Comparison of ENCODE assay signal across 8 mouse cellular contexts in genomic region chr13:117235530-117236212, GRCm38 (mm10). TPM values are rescaled to one million over a fixed set of nuclear protein-coding genes. Genes with fewer than 3 reads are reported as not detected.
DNase-seq lines count a peak whose midpoint lies in the region; ATAC-seq lines count a peak whose summit lies in the region.

No protein-coding gene starts in this region.

- ATAC-seq in heart, embryonic 15.5 days (replicated peaks; ENCODE audit: insufficient number of reproducible peaks, insufficient read depth, low FRiP score, low read depth) = peak; percentile 58; the same call in 1 of the 2 replicates
- ATAC-seq in megakaryocyte, adult 5-6 weeks (ENCODE audit: poor library complexity, severe bottlenecking) = peak; percentile 88
- ATAC-seq in activated CD4-positive, CD25-positive, alpha-beta regulatory T cell, adult 4 months = no peak

- H3K36me3 ChIP-seq in heart, embryonic 15.5 days = no peaks in the 10 kb centered on the region

- no peaks in the 10 kb centered on the region for H3K9me3 ChIP-seq in heart, embryonic 15.5 days (replicated peaks)

- peaks cover 12% of the 10 kb centered on the region for H3K4me1 ChIP-seq in heart, embryonic 15.5 days (replicated peaks)

- WGBS in heart, embryonic 15.5 days = 37% methylated on average over 11 of the region's 11 CpGs

- H3K4me3 ChIP-seq in heart, embryonic 15.5 days = no peak overlapping the region

- H3K27me3 ChIP-seq in heart, embryonic 15.5 days = no peaks in the 10 kb centered on the region

- intact Hi-C loops in heart, postnatal 36 days (cut with DNase I) = no loop called here

- H3K9ac ChIP-seq in heart, embryonic 15.5 days = no peak overlapping the region

- 0 out of 2 replicates have a peak overlapping the region, but pooled peaks have one; percentile 11 for H3K4me2 ChIP-seq in heart, embryonic 15.5 days

- no peak for DNase-seq in heart, postnatal 36 days
- peak; percentile 64 for DNase-seq in cerebellum, adult 8-10 months
- DNase-seq in gastrocnemius, adult 8-10 months (ENCODE audit: low spot score in 2 of 2) = peak; percentile 57 to 74
- DNase-seq in kidney, postnatal 14 days = peak; percentile 61
- DNase-seq in testis, postnatal 10 days (ENCODE audit: low spot score) = no peak

- no peak overlapping the region for H3K27ac ChIP-seq in heart, embryonic 15.5 days

RNA-seq across cellular contexts. Expression of gene Gm17509, which starts 14.8 kb away (rescaled TPM):
- 0.08 TPM in 1 of 2 replicates, not detected in the other for polyA plus RNA-seq in heart, embryonic 15.5 days (2015; fragmentation: Nextera tagmentation; extraction: Ambion mirVana)
- not detected for total RNA-seq in heart, postnatal 36 days (2021)
- not detected for total RNA-seq in gastrocnemius, adult 8-10 months (2022)
- 0.51 and 0.84 TPM in 2 replicates for total RNA-seq in megakaryocyte, adult 5-6 weeks (2015)
- total RNA-seq in megakaryocyte, adult 5-6 weeks (2017) = 0.40 and 1.2 TPM in 2 replicates
- polyA plus RNA-seq in activated CD4-positive, CD25-positive, alpha-beta regulatory T cell, adult 4 months (2017; shearing (Covaris generic)) = under 1 TPM; 0.27 to 0.38 TPM

RNA-seq across cellular contexts. Expression of gene Emb, which starts 27.3 kb away (rescaled TPM):
- polyA plus RNA-seq in heart, embryonic 15.5 days (2015; fragmentation: Nextera tagmentation; extraction: Ambion mirVana) = 5.7 and 12.6 TPM in 2 replicates
- 10 to 100 TPM; 10.4 to 11.5 TPM for total RNA-seq in heart, postnatal 36 days (2021)
- total RNA-seq in gastrocnemius, adult 8-10 months (2022) = 10 to 100 TPM; 10.2 to 13.8 (median 12.2) TPM
- 650 and 716 TPM in 2 replicates for total RNA-seq in megakaryocyte, adult 5-6 weeks (2015)
- total RNA-seq in megakaryocyte, adult 5-6 weeks (2017) = 802 and 871 TPM in 2 replicates
- polyA plus RNA-seq in activated CD4-positive, CD25-positive, alpha-beta regulatory T cell, adult 4 months (2017; shearing (Covaris generic)) = 100 to 1,000 TPM; 174 to 197 TPM

Comparison
In these comparisons a context has a peak if more than half of its experiments do, and no peak if none do; other contexts are left out.
1. DNase-seq: peak in cerebellum, adult 8-10 months (single experiment), gastrocnemius, adult 8-10 months (2 of 2) and kidney, postnatal 14 days (single experiment); none in heart, postnatal 36 days (0 of 2) and testis, postnatal 10 days (single experiment).
2. RNA of gene Emb, which starts 27.3 kb away (total RNA-seq): 650 to 871 TPM in megakaryocyte, adult 5-6 weeks; 10.2 to 13.8 TPM in gastrocnemius, adult 8-10 months and 10.4 to 11.5 TPM in heart, postnatal 36 days; every median in the first group is over 10 times any median in the second.